Mouse (Mus musculus) forebrain, embryonic 14.5 days (tissue): ENCODE data around the gene Slc6a8. TPM values are rescaled to one million over a fixed set of nuclear protein-coding genes. Genes with fewer than 3 reads are reported as not detected.

ENCODE experiments used
- ATAC-seq: fragments of 200-750 bp; cut with Nextera tagmentation; 2 replicates; pipeline ENCODE4 v1.8.0; 2017; ENCODE audit warnings: mild to moderate bottlenecking, moderate library complexity
- DNase-seq: peaks from one replicate; pipeline ENCODE4 v3.0.0-alpha.2; 2015; ENCODE audit warnings: low spot score
- H3K27ac ChIP-seq: fragments of 300-500 bp; sonication (generic); 2 replicates; pipeline ENCODE4 v1.5.1; 2014; ENCODE audit warnings: low read depth, mild to moderate bottlenecking, control low read depth, low read length, moderate library complexity
- H3K27me3 ChIP-seq: fragments of 300-500 bp; sonication (generic); replicated peaks from 2 replicates; pipeline ENCODE4 v1.6.1; 2014; ENCODE audit warnings: low read length, control low read depth, mixed read lengths; ENCODE audit not compliant: control insufficient read depth, insufficient read depth
- H3K36me3 ChIP-seq: fragments of 300-500 bp; sonication (generic); 2 replicates; pipeline ENCODE4 v1.6.1; 2014; ENCODE audit warnings: low read length, control low read depth; ENCODE audit not compliant: control insufficient read depth, insufficient read depth
- H3K4me1 ChIP-seq: fragments of 300-500 bp; sonication (generic); 2 replicates; pipeline ENCODE4 v1.6.1; 2014; ENCODE audit warnings: antibody characterized with exemption, low read length, control low read depth; ENCODE audit not compliant: control insufficient read depth, insufficient read depth
- H3K4me2 ChIP-seq: fragments of 300-500 bp; sonication (generic); 2 replicates; pipeline ENCODE4 v1.6.1; 2014; ENCODE audit warnings: mild to moderate bottlenecking, control low read depth, low read length
- H3K4me3 ChIP-seq: fragments of 300-500 bp; sonication (generic); 2 replicates; pipeline ENCODE4 v1.5.1; 2014; ENCODE audit warnings: low read depth, low read length, control low read depth
- H3K9ac ChIP-seq: fragments of 300-500 bp; sonication (generic); 2 replicates; pipeline ENCODE4 v1.6.1; 2014; ENCODE audit warnings: mild to moderate bottlenecking, low read length, control low read depth, moderate library complexity
- H3K9me3 ChIP-seq: fragments of 300-500 bp; sonication (generic); replicated peaks from 2 replicates; pipeline ENCODE4 v1.6.1; 2016; ENCODE audit warnings: low read length, control low read depth, mixed read lengths; ENCODE audit not compliant: control insufficient read depth
- WGBS: fragments of 180-500 bp; shearing (Covaris S2); extraction: QIAGEN DNeasy Blood & Tissue Kit; methylation state at CpG from one replicate; pipeline ENCODE4 v1.1.7; 2014; 5-methylcytosine and 5-hydroxymethylcytosine counted together
- polyA plus RNA-seq: library from polyadenylated mRNA; unstranded; fragments of >200 nt; fragmentation: Nextera tagmentation; extraction: Ambion mirVana; gene quantifications from 2 replicates; pipeline ENCODE4 v1.2.1, GENCODE M21; 2014

Slc6a8 gene
- polyA plus RNA-seq: 6.2 and 6.8 TPM in 2 replicates

DNA sequence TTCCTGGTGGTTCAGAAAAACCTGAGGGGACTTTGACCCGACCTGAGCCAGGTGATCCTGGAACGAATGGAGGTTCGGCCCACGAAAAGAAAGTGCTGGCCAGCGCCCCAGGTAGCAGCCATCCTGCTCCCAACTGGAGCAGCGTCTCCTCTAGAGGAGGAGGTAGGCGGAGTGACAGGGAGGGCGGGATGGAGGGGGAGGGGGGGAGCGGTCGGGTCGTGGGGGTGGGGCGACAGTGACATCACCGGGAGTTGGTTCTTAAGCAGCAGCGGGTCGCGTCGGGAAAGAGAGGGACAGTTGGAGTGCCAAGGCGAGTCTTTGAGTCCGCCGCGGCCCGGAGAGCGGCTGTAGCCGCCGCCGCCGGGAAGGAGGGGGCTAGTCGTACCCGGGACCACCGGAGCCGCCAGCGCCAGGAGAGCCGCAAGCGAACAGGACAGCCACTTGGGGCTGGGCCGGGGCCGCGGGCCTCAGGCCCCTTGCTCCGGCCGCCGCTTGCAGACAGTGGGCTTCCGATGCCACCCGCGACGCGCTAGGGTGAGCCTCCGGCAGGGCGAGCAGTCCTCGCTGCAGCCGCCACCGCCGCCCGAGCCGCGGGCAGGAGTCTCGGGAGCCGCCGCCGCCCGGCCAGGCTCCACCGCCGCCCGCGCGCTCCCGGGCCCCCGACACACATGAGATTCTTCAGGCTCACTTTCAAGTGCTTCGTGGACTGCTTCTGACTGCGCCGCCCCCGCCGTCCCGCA is at the start of gene Slc6a8:
Gene Slc6a8 (plus strand): TSS at position 272 of the 740 bp plus-strand sequence.
- H3K9ac ChIP-seq: peak within 1 kb of the TSS; percentile 75
- H3K9me3 ChIP-seq: no peaks in the 10 kb centered on the region
- DNase-seq (peak; percentile 78), ATAC-seq (peak; percentile 83)
- WGBS: 20% methylated on average over 54 of the region's 72 CpGs
- no peaks in the 10 kb centered on the region for H3K27me3 ChIP-seq
- H3K4me1 ChIP-seq: peaks cover 8% of the 10 kb centered on the region; the same call in 1 of the 2 replicates
- H3K4me2 ChIP-seq: peak within 1 kb of the TSS; percentile 60
- peak within 1 kb of the TSS; percentile 66 for H3K27ac ChIP-seq
- H3K36me3 ChIP-seq: peaks cover 4% of the 10 kb centered on the region; the same call in 1 of the 2 replicates
- peak within 1 kb of the TSS; percentile 53 for H3K4me3 ChIP-seq

GRCm38 (mm10) chrX:73626981-73627380 is 46.0 kb upstream of the Slc6a8 start:
- H3K4me3 ChIP-seq: no peak overlapping the region
- no peak overlapping the region for H3K27ac ChIP-seq
- DNase-seq (no peak), ATAC-seq (no peak)
- H3K4me2 ChIP-seq: no peak overlapping the region
- H3K9me3 ChIP-seq: no peaks in the 10 kb centered on the region
- H3K27me3 ChIP-seq: no peaks in the 10 kb centered on the region
- no peaks in the 10 kb centered on the region for H3K36me3 ChIP-seq
- no peaks in the 10 kb centered on the region for H3K4me1 ChIP-seq
- H3K9ac ChIP-seq: no peak overlapping the region

DNA sequence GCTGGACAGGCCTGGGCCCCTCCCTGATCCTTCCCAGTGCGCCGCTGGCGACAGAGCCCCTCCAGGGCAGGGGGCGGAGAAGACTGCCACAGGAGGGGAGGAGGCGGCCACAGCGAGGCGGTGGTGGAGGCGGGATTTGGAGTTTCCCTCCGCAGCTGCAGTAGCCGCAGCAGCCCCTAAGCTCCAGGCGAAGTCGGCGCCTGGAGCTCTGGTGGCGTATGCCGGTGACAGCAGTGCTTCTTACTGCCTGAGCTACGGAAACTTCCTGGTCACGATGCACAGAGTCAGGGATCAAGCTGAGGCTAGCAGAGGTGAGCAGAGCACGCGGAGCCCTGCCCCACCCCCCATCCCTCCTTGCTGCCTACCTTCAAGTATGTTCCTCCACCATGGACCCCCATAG is 37.5 kb upstream of the Slc6a8 start:
- no peaks in the 10 kb centered on the region for H3K4me1 ChIP-seq
- H3K27ac ChIP-seq: no peak overlapping the region
- no peaks in the 10 kb centered on the region for H3K9me3 ChIP-seq
- H3K4me2 ChIP-seq: peak overlapping the region; percentile 23; the same call in 1 of the 2 replicates
- H3K36me3 ChIP-seq: no peaks in the 10 kb centered on the region
- DNase-seq (peak; percentile 13), ATAC-seq (no peak)
- H3K4me3 ChIP-seq: no peak overlapping the region
- WGBS: 45% methylated on average over 15 of the region's 19 CpGs
- H3K9ac ChIP-seq: no peak overlapping the region
- peaks cover 27% of the 10 kb centered on the region for H3K27me3 ChIP-seq

- ATAC-seq (no peak), DNase-seq (no peak)
- 36% methylated on average over 19 of the region's 19 CpGs for WGBS
- H3K4me2 ChIP-seq: peak overlapping the region; percentile 56
- peak overlapping the region; percentile 24 for H3K4me3 ChIP-seq
- no peaks in the 10 kb centered on the region for H3K4me1 ChIP-seq
- H3K36me3 ChIP-seq: no peaks in the 10 kb centered on the region
- H3K9ac ChIP-seq: peak overlapping the region; percentile 45; the same call in 1 of the 2 replicates
- H3K27me3 ChIP-seq: peaks cover 27% of the 10 kb centered on the region
- H3K9me3 ChIP-seq: no peaks in the 10 kb centered on the region
- H3K27ac ChIP-seq: no peak overlapping the region
Observed at GRCm38 (mm10) chrX:73637415-73637814, 35.5 kb upstream of the Slc6a8 start.

GRCm38 (mm10) chrX:73639255-73639675 is 33.7 kb upstream of the Slc6a8 start, which contains the start of gene Dusp9:
TSS of gene Dusp9 (plus strand) at chrX:73639419.
- ATAC-seq: peak; percentile 77
- no peaks in the 10 kb centered on the region for H3K36me3 ChIP-seq
- H3K9ac ChIP-seq: peak within 1 kb of the TSS; percentile 29; the same call in 1 of the 2 replicates
- H3K4me3 ChIP-seq: peak within 1 kb of the TSS; percentile 19
- peaks cover 27% of the 10 kb centered on the region for H3K27me3 ChIP-seq
- peak within 1 kb of the TSS; percentile 49 for H3K4me2 ChIP-seq
- H3K27ac ChIP-seq: no peak within 1 kb of the TSS
- peak; percentile 51 for DNase-seq
- H3K9me3 ChIP-seq: no peaks in the 10 kb centered on the region
- 26% methylated on average over 28 of the region's 28 CpGs for WGBS
- no peaks in the 10 kb centered on the region for H3K4me1 ChIP-seq

DNA sequence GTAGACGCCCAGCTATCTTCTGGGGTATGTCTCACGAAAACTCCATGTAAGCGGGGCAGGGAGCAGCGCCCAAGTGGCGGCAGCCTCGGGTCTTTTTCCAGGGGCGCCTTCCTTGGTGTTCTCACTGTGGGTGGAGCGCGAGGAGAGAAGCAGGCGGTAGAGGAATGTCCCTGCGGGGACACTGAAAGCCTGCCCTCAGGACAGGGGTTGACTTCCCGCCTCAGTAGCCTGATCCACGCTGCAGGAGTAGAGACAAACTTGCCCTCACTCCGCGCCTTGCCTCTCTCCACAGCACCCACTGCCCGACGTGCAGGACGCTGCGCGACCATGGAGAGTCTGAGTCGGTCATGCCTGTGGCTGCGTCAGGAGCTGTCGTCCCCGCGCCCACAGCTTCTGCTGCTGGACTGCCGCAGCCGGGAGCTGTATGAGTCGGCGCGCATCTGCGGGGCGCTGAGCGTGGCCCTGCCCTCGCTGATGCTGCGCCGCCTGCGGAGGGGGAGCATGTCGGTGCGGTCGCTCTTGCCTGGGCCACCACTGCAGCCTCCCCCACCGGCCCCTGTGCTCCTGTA is 33.0 kb upstream of the Slc6a8 start:
- Histone ChIP-seq H3K27me3 (peaks cover 27% of the 10 kb centered on the region), H3K9me3 (no peaks in the 10 kb centered on the region), H3K4me2 (peak overlapping the region; percentile 49), H3K4me1 (no peaks in the 10 kb centered on the region), H3K36me3 (no peaks in the 10 kb centered on the region), H3K4me3 (peak overlapping the region; percentile 19), H3K27ac (no peak overlapping the region), H3K9ac (no peak overlapping the region)
- 34% methylated on average over 41 of the region's 41 CpGs for WGBS
- DNase-seq (peak; percentile 9), ATAC-seq (0 out of 2 replicates have a peak, but pooled peaks have one; percentile 35)

GRCm38 (mm10) chrX:73645121-73645520 is 27.8 kb upstream of the Slc6a8 start:
- no peaks in the 10 kb centered on the region for H3K4me1 ChIP-seq
- DNase-seq (no peak), ATAC-seq (no peak)
- H3K9ac ChIP-seq: no peak overlapping the region
- H3K36me3 ChIP-seq: no peaks in the 10 kb centered on the region
- H3K4me3 ChIP-seq: no peak overlapping the region
- H3K4me2 ChIP-seq: no peak overlapping the region
- WGBS: 32% methylated on average over 4 of the region's 4 CpGs
- no peaks in the 10 kb centered on the region for H3K9me3 ChIP-seq
- H3K27ac ChIP-seq: no peak overlapping the region
- no peaks in the 10 kb centered on the region for H3K27me3 ChIP-seq

DNA sequence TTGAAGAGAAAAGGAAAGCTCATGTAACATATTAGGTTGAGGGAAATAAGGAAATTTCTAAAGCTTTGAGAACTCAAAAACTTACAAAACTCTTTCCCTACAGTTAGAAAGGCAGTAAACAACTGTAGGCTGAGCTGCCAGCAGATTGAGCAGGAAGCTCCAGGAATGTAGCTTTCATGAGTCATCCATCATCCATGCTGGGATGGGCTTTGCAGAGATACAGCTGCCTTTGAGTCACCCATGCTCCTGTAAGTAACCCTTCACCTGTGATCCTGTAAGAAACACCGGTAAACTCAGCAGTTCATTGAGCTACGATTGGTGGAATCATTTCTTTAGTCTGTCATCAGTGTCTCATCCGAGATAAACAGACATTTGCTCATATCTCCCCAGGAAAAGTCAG is 22.1 kb upstream of the Slc6a8 start:
- Histone ChIP-seq H3K4me1 (no peaks in the 10 kb centered on the region), H3K9me3 (no peaks in the 10 kb centered on the region), H3K4me3 (no peak overlapping the region), H3K27me3 (no peaks in the 10 kb centered on the region), H3K27ac (no peak overlapping the region), H3K9ac (no peak overlapping the region), H3K36me3 (no peaks in the 10 kb centered on the region), H3K4me2 (no peak overlapping the region)
- ATAC-seq (no peak), DNase-seq (no peak)
- WGBS: 84% methylated on average over 3 of the region's 3 CpGs

DNA sequence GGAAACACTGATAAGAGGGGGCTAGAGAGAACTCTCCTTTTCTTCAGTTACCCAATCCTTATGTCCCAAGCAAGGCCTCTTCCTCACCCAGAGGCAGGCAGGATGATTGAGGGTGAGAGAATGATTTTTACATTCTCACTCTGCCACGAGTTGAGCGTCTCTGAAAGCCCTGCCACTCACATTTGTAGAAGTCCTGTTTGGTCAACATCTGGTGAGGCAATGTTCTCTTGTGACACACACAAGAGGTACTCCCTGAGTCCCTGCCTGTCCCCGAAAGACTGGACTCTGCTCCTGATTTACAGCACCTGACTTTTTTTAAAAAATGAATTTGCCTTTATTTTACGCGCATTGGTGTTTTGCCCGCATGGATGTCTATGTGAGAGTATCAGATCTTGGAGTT is 19.6 kb upstream of the Slc6a8 start:
- H3K4me2 ChIP-seq: no peak overlapping the region
- H3K9ac ChIP-seq: no peak overlapping the region
- WGBS: 91% methylated on average over 6 of the region's 6 CpGs
- H3K9me3 ChIP-seq: no peaks in the 10 kb centered on the region
- H3K27me3 ChIP-seq: no peaks in the 10 kb centered on the region
- no peaks in the 10 kb centered on the region for H3K4me1 ChIP-seq
- DNase-seq (no peak), ATAC-seq (no peak)
- no peak overlapping the region for H3K27ac ChIP-seq
- no peak overlapping the region for H3K4me3 ChIP-seq
- H3K36me3 ChIP-seq: no peaks in the 10 kb centered on the region
